In the genomic region with DNA sequence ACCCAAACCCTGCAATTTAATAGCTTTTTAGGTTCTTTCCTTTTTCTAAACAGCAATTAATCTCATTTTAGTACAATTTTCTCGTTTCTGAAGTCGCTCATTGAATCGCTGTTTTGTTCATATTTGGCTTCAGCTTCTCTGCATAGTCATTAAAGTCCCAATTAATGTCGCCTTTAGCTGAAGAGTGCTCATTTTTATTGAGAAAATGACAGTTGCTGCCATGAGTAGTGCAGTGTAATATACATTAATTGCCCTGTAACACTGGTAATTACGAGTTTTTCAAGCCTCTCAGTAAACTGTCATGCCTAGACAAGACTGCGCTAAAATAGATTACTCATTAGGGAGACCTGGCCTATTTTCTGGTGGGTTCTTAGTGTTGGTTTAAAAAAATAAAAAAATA, we compare ENCODE assay signal across 22 mouse cellular contexts.
DNase-seq lines count a peak whose midpoint lies in the region; ATAC-seq and TF ChIP-seq lines count a peak whose summit lies in the region.
"Had no signal": no experiment of that assay in that cellular context is flagged by ENCODE, and none has a peak within 500 bp of the region (broad histone marks: within the 10 kb centered on the region; RNA-seq: fewer than 3 reads in every experiment).

No protein-coding gene starts in this region.

- H3K4me1 ChIP-seq in hindbrain, embryonic 13.5 days (replicated peaks), result peaks cover 37% of the 10 kb centered on the region
- H3K4me1 ChIP-seq in hindbrain, postnatal 0 days (ENCODE audit: insufficient read depth, low read length), result no peaks in the 10 kb centered on the region
- H3K4me1 ChIP-seq in midbrain, embryonic 16.5 days (ENCODE audit: control insufficient read depth, insufficient read depth, low read length), result peaks cover 10% of the 10 kb centered on the region
- peaks cover 4% of the 10 kb centered on the region; the same call in 1 of the 2 replicates for H3K4me1 ChIP-seq in midbrain, embryonic 11.5 days (ENCODE audit: control insufficient read depth, insufficient read depth, low read length)
- peaks cover 41% of the 10 kb centered on the region for H3K4me1 ChIP-seq in forebrain, embryonic 12.5 days
- H3K4me1 ChIP-seq: megakaryocyte, embryonic 14.5 days had no signal

- H3K4me3 ChIP-seq in hindbrain, embryonic 13.5 days, result no peak overlapping the region
- H3K4me3 ChIP-seq in hindbrain, postnatal 0 days (ENCODE audit: low read length), result no peak overlapping the region
- H3K4me3 ChIP-seq in midbrain, embryonic 16.5 days (ENCODE audit: low read depth, low read length), result no peak overlapping the region
- H3K4me3 ChIP-seq in midbrain, embryonic 11.5 days (ENCODE audit: low read depth, low read length), result no peak overlapping the region
- H3K4me3 ChIP-seq in forebrain, embryonic 12.5 days (replicated peaks), result no peak overlapping the region
- H3K4me3 ChIP-seq: megakaryocyte, embryonic 14.5 days had no signal

- 0 out of 2 replicates have a peak overlapping the region, but pooled peaks have one; percentile 59 for H3K27ac ChIP-seq in hindbrain, embryonic 13.5 days
- H3K27ac ChIP-seq in hindbrain, postnatal 0 days, result no peak overlapping the region
- H3K27ac ChIP-seq in midbrain, embryonic 16.5 days (ENCODE audit: low read length), result no peak overlapping the region
- no peak overlapping the region for H3K27ac ChIP-seq in midbrain, embryonic 11.5 days (ENCODE audit: low read depth, low read length)
- H3K27ac ChIP-seq in forebrain, embryonic 12.5 days, result peak overlapping the region; percentile 79

- H3K9me3 ChIP-seq in hindbrain, embryonic 13.5 days, result no peaks in the 10 kb centered on the region
- no peaks in the 10 kb centered on the region for H3K9me3 ChIP-seq in hindbrain, postnatal 0 days (ENCODE audit: low read length)
- peaks cover 5% of the 10 kb centered on the region; the same call in 1 of the 2 replicates for H3K9me3 ChIP-seq in midbrain, embryonic 16.5 days (replicated peaks; ENCODE audit: control insufficient read depth, low read length, poor library complexity, severe bottlenecking)
- H3K9me3 ChIP-seq in midbrain, embryonic 11.5 days (ENCODE audit: control insufficient read depth, low read length), result no peaks in the 10 kb centered on the region
- H3K9me3 ChIP-seq in forebrain, embryonic 12.5 days, result peaks cover 3% of the 10 kb centered on the region; the same call in 1 of the 2 replicates

- H3K4me2 ChIP-seq in hindbrain, embryonic 13.5 days, result no peak overlapping the region
- H3K4me2 ChIP-seq in hindbrain, postnatal 0 days (ENCODE audit: low read depth, low read length), result no peak overlapping the region
- H3K4me2 ChIP-seq in midbrain, embryonic 16.5 days (ENCODE audit: low read length), result no peak overlapping the region
- H3K4me2 ChIP-seq in midbrain, embryonic 11.5 days, result no peak overlapping the region
- no peak overlapping the region for H3K4me2 ChIP-seq in forebrain, embryonic 12.5 days
- H3K4me2 ChIP-seq: heart, embryonic 11.5 days; liver, embryonic 11.5 days had no signal

- 45% methylated on average over 6 of the region's 6 CpGs for WGBS in hindbrain, embryonic 13.5 days
- 52% methylated on average over 6 of the region's 6 CpGs for WGBS in hindbrain, postnatal 0 days
- WGBS in midbrain, embryonic 16.5 days, result 60% methylated on average over 6 of the region's 6 CpGs
- WGBS in midbrain, embryonic 11.5 days, result 90% methylated on average over 6 of the region's 6 CpGs
- 26% methylated on average over 6 of the region's 6 CpGs for WGBS in forebrain, embryonic 12.5 days

- no peak for DNase-seq in hindbrain, postnatal 0 days (ENCODE audit: low spot score)
- DNase-seq in midbrain, embryonic 11.5 days (ENCODE audit: low spot score, missing footprints), result no peak
- peak; percentile 78 for DNase-seq in retina, postnatal 1 day
- no peak for DNase-seq in right cerebral cortex, postnatal 36 days (ENCODE audit: low spot score in 2 of 2)
- DNase-seq: adrenal gland, postnatal 36 days; cerebellum, adult 2 months; cerebellum, postnatal 36 days; heart, postnatal 10 days; kidney, adult 2 months; kidney, postnatal 14 days; lung, adult 18-20 months; lung, postnatal 14 days; spleen, adult 18-20 months; thymus, postnatal 36 days had no signal

- no peak overlapping the region for H3K9ac ChIP-seq in hindbrain, embryonic 13.5 days
- no peak overlapping the region for H3K9ac ChIP-seq in hindbrain, postnatal 0 days (replicated peaks; ENCODE audit: low read length)
- no peak overlapping the region for H3K9ac ChIP-seq in midbrain, embryonic 16.5 days (ENCODE audit: low read depth, low read length)
- H3K9ac ChIP-seq in midbrain, embryonic 11.5 days (ENCODE audit: low read length), result no peak overlapping the region
- no peak overlapping the region for H3K9ac ChIP-seq in forebrain, embryonic 12.5 days

- TF ChIP-seq CTCF in hindbrain, postnatal 0 days (IDR thresholded peaks at IDR 0.05; ENCODE audit: low read depth), result no peak

- no peak for ATAC-seq in hindbrain, embryonic 13.5 days (ENCODE audit: low FRiP score)
- ATAC-seq in hindbrain, postnatal 0 days, result no peak
- 0 out of 2 replicates have a peak, but pooled peaks have one; percentile 37 for ATAC-seq in midbrain, embryonic 16.5 days
- ATAC-seq in midbrain, embryonic 11.5 days (ENCODE audit: low FRiP score), result no peak
- ATAC-seq in forebrain, embryonic 12.5 days (ENCODE audit: low FRiP score), result peak; percentile 85
- ATAC-seq in monocyte, adult 5-6 weeks (replicated peaks; ENCODE audit: insufficient number of reproducible peaks, low FRiP score, low TSS enrichment, poor library complexity, severe bottlenecking), result no peak

- 0 out of 2 replicates have a peak, but pooled peaks cover 4% of the 10 kb centered on the region for H3K36me3 ChIP-seq in hindbrain, embryonic 13.5 days
- H3K36me3 ChIP-seq in hindbrain, postnatal 0 days (ENCODE audit: insufficient read depth, low read length), result no peaks in the 10 kb centered on the region
- peaks cover 4% of the 10 kb centered on the region for H3K36me3 ChIP-seq in midbrain, embryonic 16.5 days (ENCODE audit: control insufficient read depth, insufficient read depth, low read length)
- no peaks in the 10 kb centered on the region for H3K36me3 ChIP-seq in midbrain, embryonic 11.5 days (ENCODE audit: control insufficient read depth, insufficient read depth, low read length)
- H3K36me3 ChIP-seq in forebrain, embryonic 12.5 days (replicated peaks), result peaks cover 10% of the 10 kb centered on the region; the same call in 1 of the 2 replicates

- no peaks in the 10 kb centered on the region for H3K27me3 ChIP-seq in hindbrain, embryonic 13.5 days
- no peaks in the 10 kb centered on the region for H3K27me3 ChIP-seq in hindbrain, postnatal 0 days (ENCODE audit: insufficient read depth, low read length)
- no peaks in the 10 kb centered on the region for H3K27me3 ChIP-seq in midbrain, embryonic 16.5 days (ENCODE audit: control insufficient read depth, insufficient read depth, low read depth, low read length)
- H3K27me3 ChIP-seq in midbrain, embryonic 11.5 days (ENCODE audit: control insufficient read depth, insufficient read depth, low read length), result no peaks in the 10 kb centered on the region
- no peaks in the 10 kb centered on the region for H3K27me3 ChIP-seq in forebrain, embryonic 12.5 days
- H3K27me3 ChIP-seq: CH12.LX; megakaryocyte, embryonic 14.5 days had no signal

Comparison
In these comparisons a context has a peak if more than half of its experiments do, and no peak if none do; other contexts are left out.
1. ATAC-seq: peak in midbrain, embryonic 16.5 days (single experiment) and forebrain, embryonic 12.5 days (single experiment); none in hindbrain, embryonic 13.5 days (single experiment), hindbrain, postnatal 0 days (single experiment), midbrain, embryonic 11.5 days (single experiment) and monocyte, adult 5-6 weeks (single experiment).
2. H3K27ac ChIP-seq: peak in hindbrain, embryonic 13.5 days (single experiment) and forebrain, embryonic 12.5 days (single experiment); none in hindbrain, postnatal 0 days (single experiment), midbrain, embryonic 16.5 days (single experiment) and midbrain, embryonic 11.5 days (single experiment).